Comparison of ENCODE assay signal across 14 mouse cellular contexts in genomic region chr13:64429328-64429727, GRCm38 (mm10). TPM values are rescaled to one million over a fixed set of nuclear protein-coding genes. Genes with fewer than 3 reads are reported as not detected.
DNase-seq lines count a peak whose midpoint lies in the region; ATAC-seq and TF ChIP-seq lines count a peak whose summit lies in the region.
"Had no signal": no experiment of that assay in that cellular context is flagged by ENCODE, and none has a peak within 500 bp of the region (broad histone marks: within the 10 kb centered on the region; RNA-seq: fewer than 3 reads in every experiment).

No protein-coding gene starts in this region.

- peak; percentile 41 for TF ChIP-seq CTCF in gastrocnemius, adult 2 months (IDR thresholded peaks at IDR 0.05)
- peak; percentile 68 for TF ChIP-seq CTCF in liver, postnatal 0 days (IDR thresholded peaks at IDR 0.05; ENCODE audit: low read depth)
- TF ChIP-seq CTCF in CH12.LX (conservative IDR thresholded peaks at IDR 0.05 in 1 of 2, IDR thresholded peaks at IDR 0.05 in 1 of 2; ENCODE audit: low read depth in 2 of 2, low read length in 2 of 2): peak; percentile 9 to 47; a peak in 2 of 4 replicates
- peak; percentile 53; the same call in 1 of the 2 replicates for TF ChIP-seq CTCF in brain, embryonic 14.5 days (IDR thresholded peaks at IDR 0.05; ENCODE audit: borderline replicate concordance, extremely low read depth, insufficient read depth, insufficient read length)

- no peaks in the 10 kb centered on the region for H3K36me3 ChIP-seq in liver, postnatal 0 days (replicated peaks; ENCODE audit: insufficient read depth, low read length)
- H3K36me3 ChIP-seq in liver, embryonic 12.5 days: no peaks in the 10 kb centered on the region
- H3K36me3 ChIP-seq in CH12.LX (replicated peaks in 1 of 2; ENCODE audit: control insufficient read depth in 1 of 2, insufficient read depth in 1 of 2, low read length in 1 of 2): no peaks in the 10 kb centered on the region
- H3K36me3 ChIP-seq: embryonic facial prominence, embryonic 12.5 days; forebrain, embryonic 12.5 days had no signal

- peaks cover 13% of the 10 kb centered on the region; the same call in 1 of the 2 replicates for H3K4me1 ChIP-seq in liver, postnatal 0 days (ENCODE audit: insufficient read depth)
- peaks cover 28% of the 10 kb centered on the region for H3K4me1 ChIP-seq in liver, embryonic 12.5 days
- H3K4me1 ChIP-seq in CH12.LX (ENCODE audit: control insufficient read depth in 1 of 2, insufficient read depth in 2 of 2): 0 out of 4 replicates have a peak, but pooled peaks cover 0 to 6% of the 10 kb centered on the region in 2 experiments

- no peaks in the 10 kb centered on the region for H3K79me2 ChIP-seq in CH12.LX (replicated peaks; ENCODE audit: control insufficient read depth, extremely low read depth, insufficient read depth, poor library complexity, severe bottlenecking)

- intact Hi-C loops in gastrocnemius, adult 2 months (cut with DNase I): no loop called here
- intact Hi-C loops in gastrocnemius, postnatal 36 days (cut with DNase I): no loop called here

- H3K4me2 ChIP-seq in liver, postnatal 0 days (ENCODE audit: low read depth, low read length): no peak overlapping the region
- H3K4me2 ChIP-seq in liver, embryonic 12.5 days: no peak overlapping the region
- H3K4me2 ChIP-seq in CH12.LX (ENCODE audit: insufficient read depth, low read depth, poor library complexity, severe bottlenecking): no peak overlapping the region
- H3K4me2 ChIP-seq: embryonic facial prominence, embryonic 12.5 days; forebrain, embryonic 12.5 days; midbrain, embryonic 11.5 days had no signal

- 14% methylated on average over 1 of the region's 1 CpGs for WGBS in liver, postnatal 0 days (ENCODE audit: insufficient replicate concordance)
- 19% methylated on average over 1 of the region's 1 CpGs for WGBS in liver, embryonic 12.5 days (ENCODE audit: insufficient replicate concordance)

- no peaks in the 10 kb centered on the region for H3K9me3 ChIP-seq in liver, postnatal 0 days (ENCODE audit: low read length)
- H3K9me3 ChIP-seq in liver, embryonic 12.5 days (replicated peaks): no peaks in the 10 kb centered on the region
- H3K9me3 ChIP-seq in CH12.LX (replicated peaks; ENCODE audit: low read length): no peaks in the 10 kb centered on the region
- H3K9me3 ChIP-seq: embryonic facial prominence, embryonic 12.5 days; forebrain, embryonic 12.5 days had no signal

- TF ChIP-seq RAD21 in CH12.LX (IDR thresholded peaks at IDR 0.05; ENCODE audit: low read depth, low read length): peak; percentile 40

- no peak overlapping the region for H3K27ac ChIP-seq in gastrocnemius, adult 2 months
- no peak overlapping the region for H3K27ac ChIP-seq in liver, postnatal 0 days (ENCODE audit: low read depth)
- no peak overlapping the region for H3K27ac ChIP-seq in liver, embryonic 12.5 days
- no peak overlapping the region for H3K27ac ChIP-seq in CH12.LX (ENCODE audit: insufficient read depth, low read depth)
- H3K27ac ChIP-seq: embryonic facial prominence, embryonic 12.5 days; forebrain, embryonic 12.5 days had no signal

- no peak for ATAC-seq in liver, postnatal 0 days
- no peak for ATAC-seq in liver, embryonic 12.5 days

- H3K27me3 ChIP-seq in liver, postnatal 0 days (ENCODE audit: insufficient read depth, low read length): no peaks in the 10 kb centered on the region
- no peaks in the 10 kb centered on the region for H3K27me3 ChIP-seq in liver, embryonic 12.5 days (replicated peaks)
- no peaks in the 10 kb centered on the region for H3K27me3 ChIP-seq in CH12.LX (replicated peaks)
- H3K27me3 ChIP-seq: embryonic facial prominence, embryonic 12.5 days; forebrain, embryonic 12.5 days had no signal

- dilution Hi-C loops in CH12.LX (cut with MboI; ENCODE audit: extremely low pct_ligation_motif_present, extremely low pct_unique_long_range_greater_than_20kb, low sequenced_read_pairs): no loop called here

- no peak for TF ChIP-seq EP300 in liver, postnatal 0 days (IDR thresholded peaks at IDR 0.05; ENCODE audit: low read depth)
- TF ChIP-seq EP300 in CH12.LX (IDR thresholded peaks at IDR 0.05; ENCODE audit: low read length): no peak

- H3K9ac ChIP-seq in liver, postnatal 0 days (replicated peaks): no peak overlapping the region
- H3K9ac ChIP-seq in liver, embryonic 12.5 days: no peak overlapping the region
- no peak overlapping the region for H3K9ac ChIP-seq in CH12.LX (ENCODE audit: insufficient read depth, low read depth)
- H3K9ac ChIP-seq: embryonic facial prominence, embryonic 12.5 days; forebrain, embryonic 12.5 days had no signal

- TF ChIP-seq POLR2A in CH12.LX (IDR thresholded peaks at IDR 0.05; ENCODE audit: low read depth, low read length): no peak
- no peak for TF ChIP-seq POLR2A in brain, embryonic 14.5 days (IDR thresholded peaks at IDR 0.05; ENCODE audit: borderline replicate concordance, extremely low read depth, insufficient read depth, insufficient read length, poor library complexity, severe bottlenecking)

- in situ Hi-C loops in CH12.LX (cut with MboI; ENCODE audit: low pct_ligation_motif_present, low pct_unique_long_range_greater_than_20kb, low sequenced_read_pairs): no loop called here

- no peak for DNase-seq in gastrocnemius, adult 2 months
- DNase-seq in gastrocnemius, postnatal 36 days: no peak
- DNase-seq in liver, postnatal 0 days: no peak
- peak; percentile 29 for DNase-seq in CH12.LX (ENCODE audit: extremely low read depth)
- DNase-seq in brain, embryonic 14.5 days (ENCODE audit: low read depth): peak; percentile 53
- DNase-seq in frontal cortex, postnatal 10 days (ENCODE audit: low spot score in 2 of 2): no peak
- no peak for DNase-seq in layer of hippocampus, postnatal 14 days (ENCODE audit: low spot score in 2 of 2)
- DNase-seq: adrenal gland, adult 8-10 months; lung, adult 18-20 months; right cerebral cortex, postnatal 25 days had no signal

- no peak overlapping the region for H3K4me3 ChIP-seq in gastrocnemius, adult 2 months
- no peak overlapping the region for H3K4me3 ChIP-seq in liver, postnatal 0 days (ENCODE audit: low read depth, low read length)
- H3K4me3 ChIP-seq in liver, embryonic 12.5 days: no peak overlapping the region
- no peak overlapping the region for H3K4me3 ChIP-seq in CH12.LX (replicated peaks in 1 of 3; ENCODE audit: low read depth in 2 of 3, low read length in 2 of 3, poor library complexity in 1 of 3)
- H3K4me3 ChIP-seq: embryonic facial prominence, embryonic 12.5 days; forebrain, embryonic 12.5 days had no signal

TF ChIP-seq in CH12.LX, 34 proteins besides CTCF, POLR2A, EP300 and RAD21:
- no peak for TF ChIP-seq NELFE (IDR thresholded peaks at IDR 0.05; ENCODE audit: low read depth, low read length)
- TF ChIP-seq PAX5 (IDR thresholded peaks at IDR 0.05; ENCODE audit: low read length): no peak
- no peak for TF ChIP-seq MAZ (IDR thresholded peaks at IDR 0.05; ENCODE audit: low read depth, low read length)
- TF ChIP-seq JUND (conservative IDR thresholded peaks at IDR 0.05; ENCODE audit: low read depth, low read length): no peak
- TF ChIP-seq ZMIZ1 (IDR thresholded peaks at IDR 0.05; ENCODE audit: low read depth, low read length): no peak
- no peak for TF ChIP-seq GABPA (IDR thresholded peaks at IDR 0.05; ENCODE audit: insufficient replicate concordance, low read depth, low read length)
- TF ChIP-seq RCOR1 (conservative IDR thresholded peaks at IDR 0.05; ENCODE audit: low read depth, low read length): no peak
- TF ChIP-seq E2F4 (IDR thresholded peaks at IDR 0.05; ENCODE audit: insufficient replicate concordance, low read depth, low read length): no peak
- TF ChIP-seq ZNF384 (IDR thresholded peaks at IDR 0.05; ENCODE audit: low read depth, low read length): peak; percentile 73
- no peak for TF ChIP-seq CHD2 (IDR thresholded peaks at IDR 0.05; ENCODE audit: low read length)
- TF ChIP-seq MAX (IDR thresholded peaks at IDR 0.05; ENCODE audit: low read length): no peak
- TF ChIP-seq NRF1 (IDR thresholded peaks at IDR 0.05; ENCODE audit: low read depth, low read length): no peak
- no peak for TF ChIP-seq BHLHE40 (IDR thresholded peaks at IDR 0.05; ENCODE audit: low read depth, low read length)
- no peak for TF ChIP-seq SIN3A (IDR thresholded peaks at IDR 0.05; ENCODE audit: low read length)
- TF ChIP-seq ETS1 (conservative IDR thresholded peaks at IDR 0.05; ENCODE audit: low read depth, low read length): no peak
- peak; percentile 13 for TF ChIP-seq SMC3 (IDR thresholded peaks at IDR 0.05; ENCODE audit: low read depth, low read length)
- no peak for TF ChIP-seq MAFK (IDR thresholded peaks at IDR 0.05; ENCODE audit: insufficient replicate concordance, low read length)

RNA-seq across cellular contexts. Expression of gene Cdk20, which starts 2.8 kb away (rescaled TPM):
- 1 to 10 TPM; 2.1 to 3.3 TPM for total RNA-seq in gastrocnemius, adult 2 months (2021)
- 1 to 10 TPM; 1.9 to 2.3 TPM for total RNA-seq in gastrocnemius, postnatal 36 days (2021)
- 4.5 and 4.8 TPM in 2 replicates for polyA plus RNA-seq in liver, postnatal 0 days (2015; fragmentation: Nextera tagmentation; extraction: Ambion mirVana)
- 5.2 and 5.5 TPM in 2 replicates for polyA plus RNA-seq in liver, embryonic 12.5 days (2016; fragmentation: Nextera tagmentation; extraction: Ambion mirVana)
- 0.21 and 0.29 TPM in 2 replicates for total RNA-seq in CH12.LX (2012; rRNA removed)
- 1.2 and 1.5 TPM in 2 replicates for total RNA-seq in CH12.LX (2014; rRNA removed)
- 1.5 and 2.2 TPM in 2 replicates for polyA plus RNA-seq in CH12.LX (2012; ENCODE audit: insufficient read length, low read depth)
- polyA plus RNA-seq in brain, embryonic 14.5 days (2012; rRNA removed): 23.7 and 26.9 TPM in 2 replicates
- 10 to 100 TPM in 1 of 2 experiments, 1 to 10 TPM in 1; 8.5 to 11.2 TPM for total RNA-seq in layer of hippocampus, postnatal 14 days (2021)

RNA-seq across cellular contexts. Expression of gene Ctsl, which starts 58.6 kb away (rescaled TPM):
- 100 to 1,000 TPM; 111 to 149 TPM for total RNA-seq in gastrocnemius, adult 2 months (2021)
- total RNA-seq in gastrocnemius, postnatal 36 days (2021): 100 to 1,000 TPM in 1 of 2 experiments, 10 to 100 TPM in 1; 97.8 to 136 TPM
- polyA plus RNA-seq in liver, postnatal 0 days (2015; fragmentation: Nextera tagmentation; extraction: Ambion mirVana): 1,130 and 1,294 TPM in 2 replicates
- polyA plus RNA-seq in liver, embryonic 12.5 days (2016; fragmentation: Nextera tagmentation; extraction: Ambion mirVana): 108 and 117 TPM in 2 replicates
- total RNA-seq in CH12.LX (2012; rRNA removed): 0.89 and 1.8 TPM in 2 replicates
- total RNA-seq in CH12.LX (2014; rRNA removed): 4.6 and 5.7 TPM in 2 replicates
- polyA plus RNA-seq in CH12.LX (2012; ENCODE audit: insufficient read length, low read depth): 6.5 and 8.1 TPM in 2 replicates
- polyA plus RNA-seq in brain, embryonic 14.5 days (2012; rRNA removed): 50.2 and 83.3 TPM in 2 replicates
- total RNA-seq in layer of hippocampus, postnatal 14 days (2021): 100 to 1,000 TPM; 161 to 178 TPM

Comparison
In these comparisons a context has a peak if more than half of its experiments do, and no peak if none do; other contexts are left out.
1. DNase-seq: peak in CH12.LX (single experiment) and brain, embryonic 14.5 days (single experiment); none in gastrocnemius, adult 2 months (single experiment), gastrocnemius, postnatal 36 days (0 of 2), liver, postnatal 0 days (single experiment), frontal cortex, postnatal 10 days (0 of 2) and layer of hippocampus, postnatal 14 days (0 of 2).
2. RNA of gene Ctsl, which starts 58.6 kb away (total RNA-seq): 161 to 178 TPM in layer of hippocampus, postnatal 14 days, 111 to 149 TPM in gastrocnemius, adult 2 months and 97.8 to 136 TPM in gastrocnemius, postnatal 36 days; 0.89 to 5.7 TPM in CH12.LX; every median in the first group is over 10 times any median in the second.
3. Peak in every context shown above with its lines, with median percentiles within 50 percentile points of each other: CTCF ChIP-seq.